11 mouse cellular contexts compared by ENCODE assay signal in the genomic region with DNA sequence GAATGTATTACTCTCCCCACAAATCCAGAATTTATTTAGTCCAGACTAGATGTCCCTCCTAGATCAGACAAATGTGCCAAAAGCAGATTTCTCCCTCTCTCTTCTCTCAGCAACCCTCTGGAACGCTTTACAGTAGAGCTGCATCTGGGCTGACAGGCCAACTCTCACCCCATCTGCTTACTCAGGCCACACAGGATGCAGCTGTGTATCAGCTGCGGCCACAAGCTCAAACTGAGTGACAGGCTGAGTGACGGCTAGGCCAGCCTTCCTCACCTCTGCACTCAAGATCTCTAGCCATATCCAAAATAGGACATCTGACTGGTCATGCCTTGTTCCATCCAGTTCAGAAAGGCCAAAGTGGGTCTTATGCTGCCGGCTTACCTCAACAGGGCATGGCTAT. TPM values are rescaled to one million over a fixed set of nuclear protein-coding genes. Genes with fewer than 3 reads are reported as not detected.
DNase-seq lines count a peak whose midpoint lies in the region; ATAC-seq and TF ChIP-seq lines count a peak whose summit lies in the region.
"Had no signal": no experiment of that assay in that cellular context is flagged by ENCODE, and none has a peak within 500 bp of the region (broad histone marks: within the 10 kb centered on the region; RNA-seq: fewer than 3 reads in every experiment).

No protein-coding gene starts in this region.

- H3K4me1 ChIP-seq in lung, embryonic 14.5 days (ENCODE audit: insufficient read depth): peaks cover 6% of the 10 kb centered on the region; the same call in 1 of the 2 replicates
- no peaks in the 10 kb centered on the region for H3K4me1 ChIP-seq in stomach, embryonic 15.5 days
- H3K4me1 ChIP-seq in forebrain, embryonic 12.5 days: no peaks in the 10 kb centered on the region

- H3K27ac ChIP-seq in gastrocnemius, adult 2 months: peak overlapping the region; percentile 50
- no peak overlapping the region for H3K27ac ChIP-seq in lung, embryonic 14.5 days (ENCODE audit: low read depth)
- peak overlapping the region; percentile 8; the same call in 1 of the 2 replicates for H3K27ac ChIP-seq in stomach, embryonic 15.5 days
- H3K27ac ChIP-seq in forebrain, embryonic 12.5 days: no peak overlapping the region
- H3K27ac ChIP-seq: macrophage had no signal

- no peak overlapping the region for H3K9ac ChIP-seq in lung, embryonic 14.5 days
- H3K9ac ChIP-seq in stomach, embryonic 15.5 days: no peak overlapping the region
- H3K9ac ChIP-seq in forebrain, embryonic 12.5 days: no peak overlapping the region

- intact Hi-C loops in gastrocnemius, adult 2 months (cut with DNase I): no loop called here

- 44% methylated on average over 4 of the region's 4 CpGs for WGBS in lung, embryonic 14.5 days
- 67% methylated on average over 4 of the region's 4 CpGs for WGBS in stomach, embryonic 15.5 days
- WGBS in forebrain, embryonic 12.5 days: 88% methylated on average over 4 of the region's 4 CpGs

- no peak for ATAC-seq in lung, embryonic 14.5 days (ENCODE audit: insufficient read depth)
- no peak for ATAC-seq in stomach, embryonic 15.5 days (ENCODE audit: insufficient read depth, low FRiP score, low read depth)
- no peak for ATAC-seq in forebrain, embryonic 12.5 days (ENCODE audit: low FRiP score)

- peaks cover 4% of the 10 kb centered on the region; the same call in 1 of the 2 replicates for H3K9me3 ChIP-seq in lung, embryonic 14.5 days (ENCODE audit: low read depth, low read length)
- no peaks in the 10 kb centered on the region for H3K9me3 ChIP-seq in stomach, embryonic 15.5 days
- peaks cover 3% of the 10 kb centered on the region; the same call in 1 of the 2 replicates for H3K9me3 ChIP-seq in forebrain, embryonic 12.5 days

- no peak overlapping the region for H3K4me2 ChIP-seq in lung, embryonic 14.5 days
- H3K4me2 ChIP-seq in stomach, embryonic 15.5 days: no peak overlapping the region
- H3K4me2 ChIP-seq in forebrain, embryonic 12.5 days: no peak overlapping the region

- H3K36me3 ChIP-seq in lung, embryonic 14.5 days (ENCODE audit: insufficient read depth): no peaks in the 10 kb centered on the region
- no peaks in the 10 kb centered on the region for H3K36me3 ChIP-seq in stomach, embryonic 15.5 days
- H3K36me3 ChIP-seq in forebrain, embryonic 12.5 days (replicated peaks): 0 out of 2 replicates have a peak, but pooled peaks cover 4% of the 10 kb centered on the region

- no peak for TF ChIP-seq CTCF in gastrocnemius, adult 2 months (IDR thresholded peaks at IDR 0.05)
- TF ChIP-seq CTCF in lung, embryonic 14.5 days (IDR thresholded peaks at IDR 0.05; ENCODE audit: low read depth): no peak

- DNase-seq in gastrocnemius, adult 2 months: no peak
- DNase-seq in gastrocnemius, postnatal 4 days (ENCODE audit: low spot score in 2 of 2): no peak
- DNase-seq in lung, embryonic 14.5 days: peak; percentile 52
- DNase-seq in lung, postnatal 14 days: no peak
- DNase-seq in liver: peak; percentile 37
- DNase-seq in adrenal gland, postnatal 10 days: no peak
- DNase-seq: cerebellum, adult 2 months; kidney, postnatal 25 days had no signal

- H3K4me3 ChIP-seq in gastrocnemius, adult 2 months: no peak overlapping the region
- H3K4me3 ChIP-seq in lung, embryonic 14.5 days (ENCODE audit: low read depth, low read length): no peak overlapping the region
- H3K4me3 ChIP-seq in stomach, embryonic 15.5 days (replicated peaks): no peak overlapping the region
- no peak overlapping the region for H3K4me3 ChIP-seq in forebrain, embryonic 12.5 days (replicated peaks)

- no peaks in the 10 kb centered on the region for H3K27me3 ChIP-seq in lung, embryonic 14.5 days (ENCODE audit: insufficient read depth, low read length)
- no peaks in the 10 kb centered on the region for H3K27me3 ChIP-seq in stomach, embryonic 15.5 days (replicated peaks)
- no peaks in the 10 kb centered on the region for H3K27me3 ChIP-seq in forebrain, embryonic 12.5 days

RNA-seq across cellular contexts. Expression of a gene that starts 28.7 kb away (rescaled TPM):
- 100 to 1,000 TPM; 512 to 578 TPM for total RNA-seq in gastrocnemius, adult 2 months (2021)
- total RNA-seq in gastrocnemius, postnatal 4 days (2021): 1,000 to 10,000 TPM; 1,069 to 1,134 TPM
- polyA plus RNA-seq in lung, embryonic 14.5 days (2014; fragmentation: Nextera tagmentation; extraction: Ambion mirVana): 717 and 719 TPM in 2 replicates
- polyA plus RNA-seq in stomach, embryonic 15.5 days (2015; fragmentation: Nextera tagmentation; extraction: Ambion mirVana): 421 and 487 TPM in 2 replicates
- 100 to 1,000 TPM; 867 to 928 TPM for total RNA-seq in adrenal gland, postnatal 10 days (2021)
- 453 and 454 TPM in 2 replicates for polyA plus RNA-seq in forebrain, embryonic 12.5 days (2016; fragmentation: Nextera tagmentation; extraction: Ambion mirVana)

Comparison
In these comparisons a context has a peak if more than half of its experiments do, and no peak if none do; other contexts are left out.
1. DNase-seq: peak in lung, embryonic 14.5 days (single experiment) and liver (single experiment); none in gastrocnemius, adult 2 months (single experiment), gastrocnemius, postnatal 4 days (0 of 2), lung, postnatal 14 days (single experiment) and adrenal gland, postnatal 10 days (single experiment).
2. H3K27ac ChIP-seq: peak in gastrocnemius, adult 2 months (single experiment) and stomach, embryonic 15.5 days (single experiment); none in lung, embryonic 14.5 days (single experiment) and forebrain, embryonic 12.5 days (single experiment).